Mouse (Mus musculus) CH12.LX (cell line): ENCODE results near the gene Fam221a. TPM values are rescaled to one million over a fixed set of nuclear protein-coding genes. Genes with fewer than 3 reads are reported as not detected.

Source experiments
- DNase-seq: peaks from one replicate; pipeline ENCODE4 v3.0.0-alpha.2; 2013; ENCODE audit errors: extremely low read depth
- H3K27ac ChIP-seq: 2 replicates; pipeline ENCODE4 v1.5.1; 2012; ENCODE audit warnings: low read depth, mild to moderate bottlenecking, control low read depth, moderate library complexity; ENCODE audit not compliant: insufficient read depth
- H3K27me3 ChIP-seq: replicated peaks from 2 replicates; pipeline ENCODE3; 2012; ENCODE audit warnings: inconsistent platforms
- H3K36me3 ChIP-seq, 2 experiments: replicated peaks in 1 of 2; 2 replicates each; pipeline versions ENCODE3 to v1.6.1; 2012; ENCODE audit warnings: inconsistent platforms in 1 of 2, low read length in 1 of 2, mild to moderate bottlenecking in 1 of 2, mixed read lengths in 1 of 2, moderate library complexity in 1 of 2; ENCODE audit not compliant: control insufficient read depth in 1 of 2, insufficient read depth in 1 of 2
- H3K4me1 ChIP-seq, 2 experiments: 2 replicates each; pipeline ENCODE4 v1.6.1; 2012; ENCODE audit warnings: inconsistent platforms in 1 of 2, moderate library complexity in 1 of 2; ENCODE audit not compliant: insufficient read depth in 2 of 2, control insufficient read depth in 1 of 2
- H3K4me2 ChIP-seq: 2 replicates; pipeline ENCODE4 v1.6.1; 2012; ENCODE audit warnings: low read depth, mild to moderate bottlenecking, control low read depth; ENCODE audit not compliant: poor library complexity, insufficient read depth, severe bottlenecking
- H3K4me3 ChIP-seq, 3 experiments: fragments of 150-350 bp in 1 of 3; sonication (generic) in 1 of 3; replicated peaks in 1 of 3; 2 replicates each; pipeline versions ENCODE3 to v1.5.1; 2011 to 2012; ENCODE audit warnings: low read depth in 2 of 3, low read length in 2 of 3, mild to moderate bottlenecking in 2 of 3, moderate library complexity in 2 of 3, control low read depth in 1 of 3, improper control_type of control experiment in 1 of 3, inconsistent platforms in 1 of 3, mixed read lengths in 1 of 3; ENCODE audit not compliant: poor library complexity in 1 of 3
- H3K79me2 ChIP-seq: replicated peaks from 2 replicates; pipeline ENCODE4 v1.6.1; 2012; ENCODE audit warnings: mild to moderate bottlenecking, moderate library complexity; ENCODE audit not compliant: control insufficient read depth, poor library complexity, insufficient read depth, severe bottlenecking; ENCODE audit errors: extremely low read depth
- H3K9ac ChIP-seq: 2 replicates; pipeline ENCODE4 v1.6.1; 2012; ENCODE audit warnings: low read depth, mild to moderate bottlenecking, control low read depth, moderate library complexity; ENCODE audit not compliant: insufficient read depth
- H3K9me3 ChIP-seq: replicated peaks from 2 replicates; pipeline ENCODE3; 2012; ENCODE audit warnings: low read length, inconsistent platforms, mixed read lengths
- BHLHE40 ChIP-seq: IDR thresholded peaks from 2 replicates; pipeline ENCODE4 v1.6.1; 2011; ENCODE audit warnings: mild to moderate bottlenecking, low read depth, low read length, improper control_type of control experiment
- CHD1 ChIP-seq: IDR thresholded peaks from 2 replicates; pipeline ENCODE4 v1.6.1; 2012; ENCODE audit warnings: low read depth, low read length, improper control_type of control experiment, inconsistent platforms
- CTCF ChIP-seq, 2 experiments: IDR thresholded peaks in 1 of 2; conservative IDR thresholded peaks in 1 of 2; 2 replicates each; pipeline ENCODE4 v1.5.1; 2011 to 2012; ENCODE audit warnings: low read depth in 2 of 2, low read length in 2 of 2, improper control_type of control experiment in 1 of 2, inconsistent platforms in 1 of 2, mild to moderate bottlenecking in 1 of 2, moderate library complexity in 1 of 2
- E2F4 ChIP-seq: IDR thresholded peaks from 2 replicates; pipeline ENCODE4 v1.6.1; 2011; ENCODE audit warnings: low read depth, low read length, improper control_type of control experiment; ENCODE audit not compliant: insufficient replicate concordance
- EP300 ChIP-seq: IDR thresholded peaks from 2 replicates; pipeline ENCODE4 v1.6.1; 2011; ENCODE audit warnings: low read length, improper control_type of control experiment
- ETS1 ChIP-seq: conservative IDR thresholded peaks from 2 replicates; pipeline ENCODE4 v1.6.1; 2012; ENCODE audit warnings: low read depth, mild to moderate bottlenecking, inconsistent platforms, low read length, improper control_type of control experiment, moderate library complexity
- GABPA ChIP-seq: IDR thresholded peaks from 2 replicates; pipeline ENCODE4 v1.6.1; 2012; ENCODE audit warnings: low read depth, low read length, improper control_type of control experiment, inconsistent platforms; ENCODE audit not compliant: insufficient replicate concordance
- HCFC1 ChIP-seq: IDR thresholded peaks from 2 replicates; pipeline ENCODE4 v1.6.1; 2012; ENCODE audit warnings: low read depth, mild to moderate bottlenecking, inconsistent platforms, low read length, improper control_type of control experiment
- JUND ChIP-seq: conservative IDR thresholded peaks from 2 replicates; pipeline ENCODE4 v1.6.1; 2011; ENCODE audit warnings: low read depth, low read length, improper control_type of control experiment
- KAT2A ChIP-seq: IDR thresholded peaks from 2 replicates; pipeline ENCODE4 v1.6.1; 2012; ENCODE audit warnings: low read length, improper control_type of control experiment, inconsistent platforms; ENCODE audit not compliant: insufficient replicate concordance
- PAX5 ChIP-seq: IDR thresholded peaks from 2 replicates; pipeline ENCODE4 v1.6.1; 2012; ENCODE audit warnings: low read length, inconsistent platforms, mixed read lengths
- POLR2A ChIP-seq: IDR thresholded peaks from 2 replicates; pipeline ENCODE4 v1.6.1; 2011; ENCODE audit warnings: low read depth, mild to moderate bottlenecking, improper control_type of control experiment, low read length
- SIN3A ChIP-seq: IDR thresholded peaks from 2 replicates; pipeline ENCODE4 v1.6.1; 2012; ENCODE audit warnings: low read length, improper control_type of control experiment, inconsistent platforms
- SMC3 ChIP-seq: IDR thresholded peaks from 2 replicates; pipeline ENCODE4 v1.6.1; 2011; ENCODE audit warnings: low read depth, low read length, improper control_type of control experiment
- UBTF ChIP-seq: IDR thresholded peaks from 2 replicates; pipeline ENCODE4 v1.6.1; 2012; ENCODE audit warnings: low read depth, mild to moderate bottlenecking, inconsistent platforms, low read length, improper control_type of control experiment, moderate library complexity
- USF1 ChIP-seq: IDR thresholded peaks from 2 replicates; pipeline ENCODE4 v1.6.1; 2014; ENCODE audit warnings: low read depth, mild to moderate bottlenecking, inconsistent platforms, low read length, improper control_type of control experiment
- ZC3H11A ChIP-seq: IDR thresholded peaks from 2 replicates; pipeline ENCODE4 v1.6.1; 2012; ENCODE audit warnings: low read depth, mild to moderate bottlenecking, inconsistent platforms, low read length, improper control_type of control experiment
- ZKSCAN1 ChIP-seq: IDR thresholded peaks from 2 replicates; pipeline ENCODE4 v1.6.1; 2012; ENCODE audit warnings: low read depth, inconsistent platforms, low read length, improper control_type of control experiment, borderline replicate concordance
- dilution Hi-C: fragments of 300-500 bp; cut with MboI; formaldehyde crosslinking; loops from 2 replicates; pipeline ENCODE4 v1.14.3; 2020; ENCODE audit warnings: low sequenced_read_pairs; ENCODE audit not compliant: extremely low pct_unique_long_range_greater_than_20kb, extremely low pct_ligation_motif_present
- in situ Hi-C: fragments of 300-500 bp; cut with MboI; formaldehyde crosslinking; loops from 3 replicates; pipeline ENCODE4 v1.14.3; 2019; ENCODE audit warnings: low sequenced_read_pairs, low pct_ligation_motif_present, low pct_unique_long_range_greater_than_20kb, mixed read lengths
- polyA plus RNA-seq: library from polyadenylated mRNA; unstranded; fragments of >175 nt; gene quantifications from 2 replicates; pipeline ENCODE4 v1.2.1, GENCODE M21; 2012; ENCODE audit warnings: low read depth; ENCODE audit not compliant: insufficient read length
- total RNA-seq, 2 experiments: library from RNA; depleted of rRNA; stranded (reverse); fragments of 300-350 nt in 1 of 2; fragments of >200 nt in 1 of 2; gene quantifications; 2 replicates each; pipeline ENCODE4 v1.2.3; 2012 to 2014

The Fam221a gene
- total and polyA plus RNA-seq, 3 experiments = not detected

- Histone ChIP-seq H3K9ac (no peak overlapping the region), H3K27ac (no peak overlapping the region), H3K4me3 (no peak overlapping the region), H3K4me1 (peaks cover 0 to 17% of the 10 kb centered on the region in 2 experiments; a peak in 2 of 4 replicates), H3K27me3 (no peaks in the 10 kb centered on the region), H3K79me2 (no peaks in the 10 kb centered on the region), H3K4me2 (no peak overlapping the region), H3K36me3 (no peaks in the 10 kb centered on the region), H3K9me3 (no peaks in the 10 kb centered on the region)
- no peak for TF ChIP-seq BHLHE40
- no peak for TF ChIP-seq E2F4
- no peak for TF ChIP-seq PAX5
- no peak for TF ChIP-seq ETS1
- no peak for TF ChIP-seq POLR2A
- in situ Hi-C loops = no loop called here
- dilution Hi-C loops = no loop called here
- DNase-seq = no peak
These were observed 43.0 kb upstream of the Fam221a start for GRCm38 (mm10) chr6:49324528-49324927.

GRCm38 (mm10) chr6:49325294-49325693, 42.2 kb upstream of the Fam221a start:
- Histone ChIP-seq H3K9ac (no peak overlapping the region), H3K27me3 (no peaks in the 10 kb centered on the region), H3K36me3 (no peaks in the 10 kb centered on the region), H3K9me3 (no peaks in the 10 kb centered on the region), H3K79me2 (no peaks in the 10 kb centered on the region), H3K4me3 (no peak overlapping the region), H3K4me1 (peaks cover 0 to 13% of the 10 kb centered on the region in 2 experiments; a peak in 2 of 4 replicates), H3K27ac (no peak overlapping the region), H3K4me2 (no peak overlapping the region)
- no peak for DNase-seq
- in situ Hi-C loops (no loop called here), dilution Hi-C loops (no loop called here)
- TF ChIP-seq GABPA (no peak), ZKSCAN1 (peak; percentile 47), CHD1 (no peak), HCFC1 (no peak)

GRCm38 (mm10) chr6:49326846-49327245, 40.7 kb upstream of the Fam221a start:
- H3K27me3 ChIP-seq = no peaks in the 10 kb centered on the region
- in situ Hi-C loops (no loop called here), dilution Hi-C loops (no loop called here)
- no peak for TF ChIP-seq ZC3H11A
- no peak for TF ChIP-seq USF1
- no peak for TF ChIP-seq EP300
- TF ChIP-seq SIN3A = no peak
- no peak for TF ChIP-seq UBTF
- TF ChIP-seq KAT2A = no peak
- TF ChIP-seq JUND = no peak
- TF ChIP-seq CTCF (conservative IDR thresholded peaks at IDR 0.05 in 1 of 2, IDR thresholded peaks at IDR 0.05 in 1 of 2; ENCODE audit: low read depth in 2 of 2, low read length in 2 of 2) = no peak
- TF ChIP-seq SMC3 = no peak
- no peaks in the 10 kb centered on the region for H3K9me3 ChIP-seq
- H3K36me3 ChIP-seq = no peaks in the 10 kb centered on the region
- no peak overlapping the region for H3K27ac ChIP-seq
- DNase-seq = no peak
- H3K4me3 ChIP-seq = no peak overlapping the region
- no peak overlapping the region for H3K4me2 ChIP-seq
- H3K79me2 ChIP-seq = no peaks in the 10 kb centered on the region
- H3K4me1 ChIP-seq = peaks cover 5 to 21% of the 10 kb centered on the region in 2 experiments; a peak in 3 of 4 replicates
- H3K9ac ChIP-seq = no peak overlapping the region
